Mouse (Mus musculus) kidney, adult 2 months (tissue): ENCODE data around the gene Lgals7. TPM values are rescaled to one million over a fixed set of nuclear protein-coding genes. Genes with fewer than 3 reads are reported as not detected.

Source experiments
- DNase-seq: peaks from one replicate; pipeline ENCODE4 v3.0.0; 2021
- H3K27ac ChIP-seq: fragments of 200-500 bp; 2 replicates; pipeline ENCODE4 v1.5.1; 2012; ENCODE audit warnings: low read depth, low read length, control low read depth, inconsistent platforms; ENCODE audit not compliant: insufficient read depth
- H3K27me3 ChIP-seq: fragments of 200-500 bp; replicated peaks from 2 replicates; pipeline ENCODE4 v1.6.1; 2012; ENCODE audit warnings: mild to moderate bottlenecking, moderate library complexity, low read length, inconsistent platforms; ENCODE audit not compliant: control insufficient read depth, insufficient read depth
- H3K36me3 ChIP-seq: fragments of 200-500 bp; 2 replicates; pipeline ENCODE4 v1.6.1; 2012; ENCODE audit warnings: mild to moderate bottlenecking, moderate library complexity, low read length, inconsistent platforms; ENCODE audit not compliant: control insufficient read depth, insufficient read depth
- H3K4me1 ChIP-seq: fragments of 200-500 bp; 2 replicates; pipeline ENCODE4 v1.6.1; 2011; ENCODE audit warnings: low read length; ENCODE audit not compliant: control insufficient read depth, insufficient read depth
- H3K4me3 ChIP-seq: fragments of 200-500 bp; 2 replicates; pipeline ENCODE4 v1.5.1; 2011; ENCODE audit warnings: mild to moderate bottlenecking, low read depth, low read length, control low read depth; ENCODE audit not compliant: insufficient read depth
- CTCF ChIP-seq: fragments of 200-500 bp; conservative IDR thresholded peaks from 2 replicates; pipeline ENCODE4 v1.5.1; 2011; ENCODE audit warnings: low read depth, mild to moderate bottlenecking, control low read depth, low read length, moderate library complexity, mixed read lengths; ENCODE audit not compliant: insufficient read depth, insufficient read length
- POLR2A ChIP-seq: fragments of 200-500 bp; IDR thresholded peaks from one replicate; pipeline ENCODE4 v1.6.1; 2011; ENCODE audit warnings: low read depth, low read length, control low read depth
- WGBS: fragments of 180-500 bp; shearing (Covaris S2); methylation state at CpG from one replicate; pipeline ENCODE4 v1.1.7; 2018; 5-methylcytosine and 5-hydroxymethylcytosine counted together
- polyA plus RNA-seq: library from polyadenylated mRNA; depleted of rRNA; stranded (reverse); fragments of >200 nt; gene quantifications from 2 replicates; pipeline ENCODE4 v1.2.3, GENCODE M21; 2012

Gene Lgals7
- polyA plus RNA-seq, 1 experiment, result 1.6 TPM

DNA sequence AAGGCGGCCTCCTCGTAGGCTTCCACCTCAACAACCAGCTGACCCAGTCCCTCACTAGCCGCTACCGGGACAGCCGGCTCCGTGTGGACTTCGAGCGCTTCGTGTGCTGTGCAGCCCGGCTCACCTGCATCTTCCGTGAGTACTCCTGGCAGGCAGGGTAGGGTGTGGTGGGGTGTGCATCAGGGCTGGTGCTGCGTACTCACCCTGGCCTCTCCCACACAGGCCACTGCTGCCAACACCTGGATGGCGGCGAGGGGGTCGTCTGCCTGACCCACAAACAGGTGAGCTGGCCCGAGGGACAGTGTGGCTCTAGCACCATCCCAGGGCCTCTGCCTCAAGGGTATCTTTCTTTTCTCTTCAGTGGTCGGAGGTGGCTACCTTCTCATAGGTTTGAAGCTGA is 28.9 kb downstream of the Lgals7 start:
- Histone ChIP-seq H3K36me3 (peaks cover 3% of the 10 kb centered on the region; the same call in 1 of the 2 replicates), H3K4me3 (no peak overlapping the region), H3K4me1 (no peaks in the 10 kb centered on the region), H3K27ac (no peak overlapping the region), H3K27me3 (no peaks in the 10 kb centered on the region)
- TF ChIP-seq CTCF (no peak), POLR2A (no peak)
- 86% methylated on average over 17 of the region's 17 CpGs for WGBS
- no peak for DNase-seq

DNA sequence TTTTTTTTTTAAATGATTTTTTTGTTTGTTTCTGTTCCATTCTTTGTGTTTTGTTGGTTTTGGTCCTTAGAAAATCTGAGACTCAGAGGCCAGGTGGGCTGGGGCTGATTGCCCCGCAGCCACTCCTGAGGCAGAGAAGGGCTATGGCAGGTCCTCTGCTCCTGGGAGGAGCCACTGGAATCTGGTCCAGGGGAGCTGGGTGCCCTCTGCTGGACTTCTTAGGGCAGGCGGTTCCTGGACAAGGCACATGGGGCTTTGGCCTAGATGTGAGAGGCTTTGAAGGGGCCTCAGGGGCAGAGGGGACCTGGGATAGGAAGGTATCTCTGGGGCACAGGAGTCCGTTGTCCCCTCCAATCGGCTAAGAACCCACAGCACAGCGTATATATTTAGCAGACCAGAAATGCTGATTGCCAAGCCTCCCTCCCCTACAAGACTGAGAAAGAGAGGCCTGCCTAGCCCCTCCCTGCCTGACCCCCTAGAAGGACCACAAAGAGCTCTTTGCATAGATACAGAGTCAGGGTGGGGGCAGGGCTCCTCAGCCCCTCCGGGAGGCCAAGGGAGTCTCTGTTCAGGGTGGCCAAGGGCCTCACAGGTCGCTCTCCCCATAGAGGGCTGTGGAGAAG is 30.1 kb downstream of the Lgals7 start:
- H3K27me3 ChIP-seq, result no peaks in the 10 kb centered on the region
- no peaks in the 10 kb centered on the region for H3K4me1 ChIP-seq
- TF ChIP-seq POLR2A (no peak), CTCF (peak; percentile 63)
- H3K36me3 ChIP-seq, result peaks cover 5% of the 10 kb centered on the region; the same call in 1 of the 2 replicates
- H3K4me3 ChIP-seq, result no peak overlapping the region
- 53% methylated on average over 7 of the region's 7 CpGs for WGBS
- H3K27ac ChIP-seq, result no peak overlapping the region
- peak; percentile 65 for DNase-seq

DNA sequence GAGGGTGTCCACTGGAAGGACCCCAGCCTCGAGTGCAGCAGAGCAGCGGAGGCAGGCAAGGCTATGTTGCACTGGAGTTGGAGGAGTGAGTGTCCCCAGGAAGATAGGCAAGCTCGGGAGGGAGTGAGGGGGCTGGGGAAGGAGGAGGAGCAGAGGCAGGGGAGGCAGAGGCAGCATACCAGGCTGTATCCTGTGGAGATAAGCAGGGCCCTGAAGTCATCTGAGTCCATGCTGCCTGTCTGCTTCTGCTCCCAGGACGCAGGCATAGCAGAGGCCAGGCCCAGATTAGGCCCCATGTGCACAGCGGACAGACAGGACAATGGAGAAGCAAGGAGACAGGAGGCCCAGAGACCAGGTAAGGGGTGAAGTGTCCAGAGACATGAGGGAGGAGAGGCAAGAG is 31.3 kb downstream of the Lgals7 start:
- Histone ChIP-seq H3K4me3 (no peak overlapping the region), H3K27me3 (no peaks in the 10 kb centered on the region), H3K36me3 (peaks cover 6% of the 10 kb centered on the region; the same call in 1 of the 2 replicates), H3K4me1 (no peaks in the 10 kb centered on the region), H3K27ac (no peak overlapping the region)
- DNase-seq, result no peak
- 61% methylated on average over 5 of the region's 5 CpGs for WGBS
- no peak for TF ChIP-seq CTCF
- no peak for TF ChIP-seq POLR2A

DNA sequence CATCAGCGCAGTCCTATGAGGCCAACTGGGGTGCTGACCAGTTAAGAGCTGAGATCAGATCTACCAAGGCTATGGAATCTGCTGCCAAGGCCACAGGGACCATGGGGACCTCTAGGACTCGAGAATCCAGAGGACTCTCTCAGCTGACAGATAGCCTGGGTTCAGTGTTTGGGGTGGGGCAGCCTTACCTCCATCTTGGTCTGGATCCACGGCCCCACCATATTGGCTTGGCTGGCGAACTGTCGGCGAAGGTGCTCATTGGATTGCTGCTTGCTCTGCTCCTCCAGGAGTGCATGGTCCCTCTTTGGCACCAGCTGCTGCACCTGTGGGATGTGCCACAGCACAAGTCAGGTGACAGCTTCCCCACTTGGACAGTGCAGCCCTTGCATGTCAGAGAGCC is 34.0 kb downstream of the Lgals7 start:
- Histone ChIP-seq H3K27me3 (no peaks in the 10 kb centered on the region), H3K4me3 (no peak overlapping the region), H3K36me3 (peaks cover 11% of the 10 kb centered on the region; the same call in 1 of the 2 replicates), H3K27ac (no peak overlapping the region), H3K4me1 (no peaks in the 10 kb centered on the region)
- 97% methylated on average over 6 of the region's 6 CpGs for WGBS
- no peak for TF ChIP-seq CTCF
- no peak for TF ChIP-seq POLR2A
- DNase-seq, result no peak

DNA sequence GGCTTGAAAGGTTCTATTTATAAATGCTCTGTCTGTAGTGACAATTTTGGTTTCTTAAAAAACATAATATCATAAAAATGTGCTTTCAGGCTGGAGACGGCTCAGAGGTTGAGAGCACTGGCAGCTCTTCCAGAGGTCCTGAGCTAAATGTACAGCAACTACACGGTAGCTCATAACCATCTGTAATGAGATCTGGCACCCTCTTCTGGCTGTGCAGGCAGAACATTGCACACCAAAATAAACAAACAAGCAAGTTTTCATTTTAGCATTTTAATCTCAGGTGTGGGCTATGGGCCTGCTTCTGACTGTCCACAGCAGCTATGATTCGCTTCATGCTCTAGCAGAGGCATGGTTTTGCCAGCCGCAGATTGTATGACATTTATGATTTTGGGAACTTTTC is 36.3 kb downstream of the Lgals7 start:
- Histone ChIP-seq H3K27me3 (no peaks in the 10 kb centered on the region), H3K27ac (no peak overlapping the region), H3K4me3 (no peak overlapping the region), H3K36me3 (peaks cover 21% of the 10 kb centered on the region), H3K4me1 (no peaks in the 10 kb centered on the region)
- 58% methylated on average over 4 of the region's 4 CpGs for WGBS
- TF ChIP-seq POLR2A (no peak), CTCF (no peak)
- no peak for DNase-seq

DNA sequence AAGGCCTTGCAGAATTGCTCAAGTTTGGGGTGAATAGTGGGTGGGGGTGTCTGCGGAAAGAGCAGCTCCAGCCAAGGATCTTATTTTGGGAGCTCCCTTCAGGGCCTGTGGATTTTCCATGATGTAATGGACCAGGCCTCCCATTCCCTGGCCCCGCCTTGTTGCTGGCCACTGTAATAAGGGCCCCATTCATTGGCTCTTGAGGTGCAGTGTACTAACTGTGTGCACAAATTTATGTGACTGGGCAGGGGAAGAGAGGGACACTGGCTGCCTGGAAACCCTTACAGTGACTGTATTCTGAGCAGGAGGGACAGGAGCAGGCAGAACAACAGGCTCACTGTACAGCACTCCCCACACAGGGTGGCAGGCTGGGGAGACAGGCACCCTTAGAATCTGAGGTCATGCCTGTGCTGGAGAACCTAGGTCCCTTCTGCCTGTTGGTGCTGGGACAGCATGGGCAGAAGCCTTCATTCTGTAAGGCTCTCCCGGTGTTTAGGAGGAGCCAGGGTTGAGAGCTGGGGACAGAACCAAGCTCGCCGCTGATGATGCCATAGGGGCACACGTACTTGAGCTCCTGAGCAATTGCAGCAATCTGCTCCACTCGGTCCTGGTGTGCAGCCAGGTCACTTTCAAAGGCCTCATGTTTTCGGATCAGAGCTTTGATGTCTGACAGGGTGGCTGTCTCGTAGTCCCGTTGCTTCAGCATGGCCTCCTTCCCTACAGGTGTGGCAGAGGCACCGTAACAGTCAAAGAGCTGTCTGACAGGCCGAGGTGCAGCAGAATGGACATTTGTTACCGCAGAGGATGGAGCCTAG is 37.9 kb downstream of the Lgals7 start:
- Histone ChIP-seq H3K4me1 (no peaks in the 10 kb centered on the region), H3K27me3 (no peaks in the 10 kb centered on the region), H3K36me3 (peaks cover 24% of the 10 kb centered on the region), H3K4me3 (no peak overlapping the region), H3K27ac (peak overlapping the region; percentile 50)
- no peak for TF ChIP-seq CTCF
- no peak for TF ChIP-seq POLR2A
- DNase-seq, result peak; percentile 63
- whole genome bisulfite sequencing, result 84% methylated on average over 13 of the region's 13 CpGs

DNA sequence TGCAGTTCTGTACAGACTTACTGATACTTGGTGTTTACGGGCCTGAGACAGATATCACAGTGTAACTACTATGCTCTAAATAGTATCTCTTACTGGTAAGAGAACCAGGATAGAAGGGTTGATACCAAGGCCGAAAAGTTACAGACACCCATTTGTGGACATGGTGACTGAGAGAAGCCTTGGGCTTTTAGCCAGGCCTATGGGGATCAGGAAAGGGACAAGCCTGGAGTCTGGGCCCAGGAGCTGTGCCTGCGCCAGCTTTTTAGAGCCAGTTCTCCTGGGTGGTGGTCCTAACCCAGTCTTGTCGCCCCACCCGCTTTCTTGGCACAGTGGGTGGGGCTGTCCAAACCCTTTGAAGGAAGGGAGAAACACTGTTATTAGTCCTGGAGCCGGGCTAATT is 38.5 kb downstream of the Lgals7 start:
- TF ChIP-seq CTCF (no peak), POLR2A (no peak)
- Histone ChIP-seq H3K36me3 (peaks cover 24% of the 10 kb centered on the region), H3K4me3 (no peak overlapping the region), H3K27ac (no peak overlapping the region), H3K4me1 (no peaks in the 10 kb centered on the region), H3K27me3 (no peaks in the 10 kb centered on the region)
- WGBS, result 89% methylated on average over 6 of the region's 6 CpGs
- no peak for DNase-seq
